Mouse (Mus musculus): ENCODE measurements around the gene Ints6l. TPM values are rescaled to one million over a fixed set of nuclear protein-coding genes. Genes with fewer than 3 reads are reported as not detected.

The Ints6l gene
- 10 to 100 TPM; 26.8 to 27.0 TPM for total RNA-seq (2021)

- peak; percentile 70 for DNase-seq
- intact Hi-C loops (cut with DNase I) = no loop called here
Measured at GRCm38 (mm10) chrX:56454671-56455371, at the start of gene Ints6l. Gene Ints6l, plus strand, starts transcription at chrX:56454857.

- intact Hi-C loops (cut with DNase I) = no loop called here
- DNase-seq = no peak
Measured at GRCm38 (mm10) chrX:56405482-56405881, 49.2 kb upstream of the Ints6l start.

DNA sequence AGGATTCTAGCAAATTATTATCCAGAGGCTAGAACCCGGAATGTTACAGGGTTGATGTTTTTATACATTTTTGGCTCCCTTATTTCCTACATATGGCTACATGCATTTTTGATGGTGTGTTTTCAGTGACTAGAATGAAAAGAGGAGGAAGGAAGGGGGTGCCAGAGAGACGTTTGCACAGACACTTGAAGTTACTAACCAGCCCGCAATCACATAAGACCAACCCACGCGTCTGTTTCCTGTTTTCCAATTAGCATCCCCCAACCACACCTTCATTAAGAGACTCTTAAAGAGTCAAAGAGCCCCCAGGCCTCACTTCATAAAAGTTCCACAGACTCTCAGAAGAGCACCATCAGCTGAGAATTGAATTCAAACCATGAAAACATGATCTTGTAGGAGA, 48.5 kb upstream of the Ints6l start:
- intact Hi-C loops (cut with DNase I) = no loop called here
- no peak for DNase-seq

- no peak for DNase-seq
- intact Hi-C loops (cut with DNase I) = no loop called here
Measured at GRCm38 (mm10) chrX:56416277-56416676, 38.4 kb upstream of the Ints6l start.

DNA sequence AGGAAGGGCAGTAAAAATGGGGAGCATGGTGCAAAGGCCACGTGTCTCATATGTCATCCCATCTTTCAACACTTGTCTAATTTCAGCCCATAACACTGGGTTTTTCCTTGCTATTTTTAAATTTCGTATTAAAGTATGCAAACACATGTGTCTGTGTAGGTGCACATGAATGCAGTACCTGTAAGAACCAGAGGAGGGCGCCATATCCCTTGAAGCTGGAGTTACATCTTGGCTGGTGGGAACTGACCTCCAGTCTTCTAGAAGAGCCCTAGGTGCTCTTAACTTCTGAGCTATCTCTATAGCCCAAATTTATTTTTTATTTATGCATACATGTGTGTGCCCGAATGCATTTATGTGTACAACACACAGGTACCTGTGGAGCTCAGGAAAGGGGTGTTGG, 37.1 kb upstream of the Ints6l start:
- intact Hi-C loops (cut with DNase I) = no loop called here

DNA sequence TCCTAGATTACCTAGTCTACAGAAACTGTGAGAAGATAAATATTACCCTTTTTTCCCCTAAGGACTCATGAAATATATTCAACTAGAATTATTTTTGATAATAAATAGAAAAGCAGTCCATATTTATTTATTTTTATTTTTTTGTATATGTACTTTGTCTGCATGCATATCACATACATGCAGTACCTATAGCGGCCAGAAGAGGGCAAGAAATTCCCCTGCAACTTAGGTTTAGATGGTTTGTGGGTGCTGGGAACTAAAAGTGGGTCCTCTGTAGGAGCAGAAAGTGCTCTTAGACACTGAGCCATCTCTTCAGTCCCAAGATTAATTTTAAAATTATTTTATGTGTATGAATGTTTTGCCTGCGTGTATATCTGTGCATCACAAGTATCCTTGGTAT, 24.1 kb upstream of the Ints6l start:
- no peak for DNase-seq
- intact Hi-C loops (cut with DNase I) = no loop called here

More for the DNA sequence above, 37.1 kb upstream of the Ints6l start:
- DNase-seq = no peak

- DNase-seq = no peak
- intact Hi-C loops (cut with DNase I) = no loop called here
Measured at GRCm38 (mm10) chrX:56435758-56436283, 18.8 kb upstream of the Ints6l start.

GRCm38 (mm10) chrX:56446487-56447428, 7.9 kb upstream of the Ints6l start:
- DNase-seq = no peak
- intact Hi-C loops (cut with DNase I) = no loop called here

- no peak for DNase-seq
- intact Hi-C loops (cut with DNase I) = no loop called here
Measured at GRCm38 (mm10) chrX:56447524-56448015, 7.1 kb upstream of the Ints6l start, which contains the start of gene Gm2174. Gene Gm2174, plus strand, starts transcription at chrX:56447965.

GRCm38 (mm10) chrX:56455372-56456246, 952 bp downstream of the Ints6l start:
- intact Hi-C loops (cut with DNase I) = no loop called here

GRCm38 (mm10) chrX:56456379-56456778, 1.7 kb downstream of the Ints6l start:
- DNase-seq = peak; percentile 0
- intact Hi-C loops (cut with DNase I) = no loop called here

More at GRCm38 (mm10) chrX:56455372-56456246, 952 bp downstream of the Ints6l start:
- DNase-seq = peak; percentile 93

DNA sequence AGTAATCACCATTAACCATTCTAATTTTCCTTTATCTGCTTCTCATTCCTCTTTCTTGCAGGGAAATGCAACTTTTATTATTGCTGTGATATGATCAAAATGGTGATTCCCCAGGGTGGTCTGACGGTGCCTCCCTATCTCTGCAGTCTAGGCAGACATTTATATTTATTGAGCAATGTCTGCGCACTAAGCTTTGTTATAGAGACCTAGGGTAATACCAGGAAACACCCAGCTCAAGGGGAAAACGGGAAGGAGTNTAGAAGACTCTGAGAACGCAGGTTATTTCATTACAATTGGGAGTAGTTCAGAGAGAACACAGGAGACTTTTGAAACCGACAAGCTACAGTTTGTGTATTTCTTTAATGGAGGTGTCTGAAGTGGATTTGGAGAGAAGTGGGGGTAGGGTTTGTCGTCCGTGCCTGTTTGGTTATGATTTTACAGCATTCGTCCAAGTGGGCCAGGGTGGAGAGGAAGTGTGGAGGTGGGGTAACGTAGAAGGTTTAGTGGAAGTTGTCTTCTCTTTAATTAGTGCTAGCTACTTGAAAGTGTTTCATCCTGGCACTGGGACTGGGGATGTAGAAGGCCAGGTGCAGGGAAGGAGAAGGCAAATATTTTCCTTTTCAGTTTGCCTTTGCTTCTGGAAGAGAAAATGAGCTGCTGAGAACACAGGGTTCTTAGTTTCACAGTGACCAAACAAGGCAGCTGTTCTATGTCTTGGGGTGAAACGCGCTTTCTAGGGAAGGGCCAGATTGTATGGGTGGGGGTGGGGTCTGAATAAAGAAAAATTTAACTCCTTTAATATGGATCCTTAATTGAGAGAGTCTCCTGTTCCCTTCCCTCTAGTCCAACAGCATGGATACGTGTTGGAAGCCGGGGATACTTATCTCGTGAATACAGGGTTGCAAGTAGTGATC, 7.6 kb downstream of the Ints6l start:
- intact Hi-C loops (cut with DNase I) = no loop called here
- no peak for DNase-seq

- intact Hi-C loops (cut with DNase I) = no loop called here
- DNase-seq = no peak
Measured at GRCm38 (mm10) chrX:56464906-56465305, 10.2 kb downstream of the Ints6l start.

- no peak for DNase-seq
- intact Hi-C loops (cut with DNase I) = no loop called here
Measured at GRCm38 (mm10) chrX:56467688-56468087, 13.0 kb downstream of the Ints6l start.

DNA sequence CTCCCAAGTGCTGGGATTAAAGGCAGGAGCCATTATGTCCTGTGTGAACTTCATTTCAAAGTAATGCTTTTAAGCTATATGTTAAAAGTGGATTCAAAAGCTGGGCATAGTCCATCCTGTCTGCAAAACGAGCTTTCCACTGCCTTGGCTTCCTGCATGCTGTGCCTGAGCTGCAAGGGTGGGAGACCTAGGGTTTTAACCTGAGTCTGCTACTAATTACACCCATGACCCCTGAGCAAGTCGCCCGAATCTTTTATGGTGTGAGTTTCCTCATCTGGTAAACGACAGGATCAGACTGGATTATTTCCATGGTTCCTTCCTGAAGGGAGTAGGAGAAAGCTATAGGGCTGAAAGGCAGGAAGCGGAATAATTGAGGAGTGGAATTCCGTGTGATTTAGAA, 13.8 kb downstream of the Ints6l start:
- DNase-seq = no peak
- intact Hi-C loops (cut with DNase I) = no loop called here

DNA sequence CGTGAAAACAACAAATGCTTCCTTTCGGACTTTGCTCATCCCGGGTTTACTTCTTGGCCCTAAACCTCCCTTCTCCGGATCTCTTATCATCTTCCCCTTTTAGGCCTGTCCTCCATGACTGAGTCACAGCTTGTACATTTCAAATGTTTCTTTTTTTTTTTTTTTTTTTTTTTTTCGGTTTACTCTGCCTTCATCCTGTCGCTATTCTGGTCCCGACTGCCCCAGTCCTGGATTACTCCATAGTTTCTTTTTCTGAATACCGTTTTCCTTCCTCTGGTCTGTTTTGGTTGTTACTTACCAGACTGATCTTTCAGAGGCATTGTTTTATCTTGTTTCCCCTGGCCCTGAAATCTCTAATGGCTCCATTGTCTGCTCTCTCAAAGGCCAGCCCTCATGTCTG, 19.4 kb downstream of the Ints6l start:
- no peak for DNase-seq
- intact Hi-C loops (cut with DNase I) = no loop called here

DNA sequence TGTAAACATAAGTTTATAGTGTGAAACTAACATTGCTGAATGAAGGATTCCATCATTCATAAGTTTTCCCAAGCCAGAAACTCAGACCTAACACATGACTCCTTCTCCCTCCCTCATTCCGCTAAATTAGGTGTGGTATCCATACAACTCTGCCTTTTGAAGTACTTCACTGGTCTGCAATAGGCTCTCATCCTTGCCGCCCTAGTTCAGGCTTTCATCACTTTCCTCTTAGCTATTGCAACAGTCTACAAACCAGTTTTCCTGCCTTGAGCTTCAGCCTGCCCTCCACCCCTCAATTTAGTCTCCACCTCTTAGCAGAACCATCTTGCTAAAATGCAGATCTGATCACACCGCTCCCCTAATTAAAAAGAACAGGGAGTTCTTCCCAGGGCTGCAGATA, 22.9 kb downstream of the Ints6l start:
- no peak for DNase-seq
- intact Hi-C loops (cut with DNase I) = no loop called here

GRCm38 (mm10) chrX:56481906-56482305, 27.2 kb downstream of the Ints6l start:
- no peak for DNase-seq
- intact Hi-C loops (cut with DNase I) = no loop called here

DNA sequence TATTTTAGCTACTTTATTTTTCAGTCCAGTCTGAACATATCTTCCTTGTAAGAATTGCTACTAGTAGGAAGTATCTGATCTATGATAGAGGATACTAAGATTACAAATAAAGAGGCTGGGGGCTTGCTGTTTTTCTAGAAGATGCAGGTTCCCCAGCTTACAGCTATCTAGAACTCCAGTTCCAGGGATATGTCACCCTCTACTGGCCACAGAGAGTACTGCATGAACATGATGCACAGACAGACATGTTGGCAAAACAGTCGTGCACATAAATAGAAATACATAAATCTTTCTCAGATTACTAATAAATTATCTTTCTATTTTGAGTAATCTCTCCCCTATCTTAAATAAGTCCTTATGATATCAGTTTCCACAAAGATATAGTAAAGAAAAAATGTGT, 35.1 kb downstream of the Ints6l start:
- intact Hi-C loops (cut with DNase I) = loop anchor here (5.0 kb wide), 1 partner anchor 62 kb away; no protein-coding TSS in a partner anchor
- DNase-seq = peak; percentile 71
